Mouse (Mus musculus) midbrain, embryonic 14.5 days (tissue): ENCODE measurements around the gene Stat1. TPM values are rescaled to one million over a fixed set of nuclear protein-coding genes. Genes with fewer than 3 reads are reported as not detected.

Source experiments
- ATAC-seq: fragments of 200-750 bp; cut with Nextera tagmentation; 2 replicates; pipeline ENCODE4 v1.8.0; 2017; ENCODE audit warnings: moderate number of reproducible peaks, moderate library complexity; ENCODE audit not compliant: low FRiP score, low TSS enrichment
- DNase-seq: peaks from one replicate; pipeline ENCODE4 v3.0.0-alpha.2; 2015
- H3K27ac ChIP-seq: fragments of 300-500 bp; sonication (generic); replicated peaks from 2 replicates; pipeline ENCODE4 v1.5.1; 2014; ENCODE audit warnings: mild to moderate bottlenecking, low read depth, low read length, moderate library complexity
- H3K27me3 ChIP-seq: fragments of 300-500 bp; sonication (generic); 2 replicates; pipeline ENCODE4 v1.6.1; 2014; ENCODE audit warnings: low read length, control low read depth, mixed read lengths; ENCODE audit not compliant: control insufficient read depth, insufficient read depth
- H3K36me3 ChIP-seq: fragments of 300-500 bp; sonication (generic); 2 replicates; pipeline ENCODE4 v1.6.1; 2014; ENCODE audit warnings: low read length, control low read depth; ENCODE audit not compliant: control insufficient read depth, insufficient read depth
- H3K4me1 ChIP-seq: fragments of 300-500 bp; sonication (generic); 2 replicates; pipeline ENCODE4 v1.6.1; 2014; ENCODE audit warnings: mild to moderate bottlenecking, antibody characterized with exemption, low read length, control low read depth; ENCODE audit not compliant: control insufficient read depth, insufficient read depth
- H3K4me2 ChIP-seq: fragments of 300-500 bp; sonication (generic); 2 replicates; pipeline ENCODE4 v1.6.1; 2014; ENCODE audit warnings: mild to moderate bottlenecking, low read length, moderate library complexity
- H3K4me3 ChIP-seq: fragments of 300-500 bp; sonication (generic); replicated peaks from 2 replicates; pipeline ENCODE4 v1.5.1; 2014; ENCODE audit warnings: low read depth, low read length
- H3K9ac ChIP-seq: fragments of 300-500 bp; sonication (generic); replicated peaks from 2 replicates; pipeline ENCODE4 v1.6.1; 2014; ENCODE audit warnings: mild to moderate bottlenecking, low read length, moderate library complexity
- H3K9me3 ChIP-seq: fragments of 300-500 bp; sonication (generic); 2 replicates; pipeline ENCODE4 v1.6.1; 2016; ENCODE audit warnings: low read length, control low read depth, mixed read lengths; ENCODE audit not compliant: control insufficient read depth
- WGBS: fragments of 180-500 bp; shearing (Covaris S2); extraction: QIAGEN DNeasy Blood & Tissue Kit; methylation state at CpG from one replicate; pipeline ENCODE4 v1.1.7; 2014; 5-methylcytosine and 5-hydroxymethylcytosine counted together
- polyA plus RNA-seq: library from polyadenylated mRNA; unstranded; fragments of >200 nt; fragmentation: Nextera tagmentation; extraction: Ambion mirVana; gene quantifications from 2 replicates; pipeline ENCODE4 v1.2.1, GENCODE M21; 2014

Stat1 gene
- polyA plus RNA-seq, 1 experiment from 2014 or later = 22.2 TPM

GRCm38 (mm10) chr1:52102795-52103194 is 16.4 kb upstream of the Stat1 start:
- H3K4me2 ChIP-seq = no peak overlapping the region
- 89% methylated on average over 8 of the region's 8 CpGs for WGBS

GRCm38 (mm10) chr1:52107206-52107605 is 12.0 kb upstream of the Stat1 start:
- DNase-seq = no peak
- WGBS = 94% methylated on average over 11 of the region's 11 CpGs
- H3K9ac ChIP-seq = no peak overlapping the region
- no peaks in the 10 kb centered on the region for H3K27me3 ChIP-seq
- ATAC-seq = no peak
- no peaks in the 10 kb centered on the region for H3K4me1 ChIP-seq
- no peak overlapping the region for H3K4me3 ChIP-seq
- no peaks in the 10 kb centered on the region for H3K9me3 ChIP-seq
- no peaks in the 10 kb centered on the region for H3K36me3 ChIP-seq
- H3K4me2 ChIP-seq = no peak overlapping the region
- H3K27ac ChIP-seq = no peak overlapping the region

More at GRCm38 (mm10) chr1:52102795-52103194, 16.4 kb upstream of the Stat1 start:
- Histone ChIP-seq H3K4me1 (no peaks in the 10 kb centered on the region), H3K27ac (no peak overlapping the region), H3K36me3 (no peaks in the 10 kb centered on the region), H3K27me3 (no peaks in the 10 kb centered on the region), H3K9me3 (no peaks in the 10 kb centered on the region), H3K9ac (no peak overlapping the region), H3K4me3 (no peak overlapping the region)
- ATAC-seq (no peak), DNase-seq (no peak)

GRCm38 (mm10) chr1:52111217-52111616 is 8.0 kb upstream of the Stat1 start:
- Histone ChIP-seq H3K27ac (no peak overlapping the region), H3K36me3 (no peaks in the 10 kb centered on the region), H3K27me3 (no peaks in the 10 kb centered on the region), H3K9ac (no peak overlapping the region), H3K4me3 (no peak overlapping the region), H3K4me1 (peaks cover 5% of the 10 kb centered on the region), H3K4me2 (no peak overlapping the region), H3K9me3 (no peaks in the 10 kb centered on the region)
- 72% methylated on average over 3 of the region's 3 CpGs for WGBS
- ATAC-seq = no peak
- no peak for DNase-seq

GRCm38 (mm10) chr1:52112301-52112700 is 6.9 kb upstream of the Stat1 start:
- Histone ChIP-seq H3K9me3 (no peaks in the 10 kb centered on the region), H3K4me2 (no peak overlapping the region), H3K4me1 (peaks cover 5% of the 10 kb centered on the region), H3K4me3 (no peak overlapping the region), H3K27ac (no peak overlapping the region), H3K36me3 (no peaks in the 10 kb centered on the region), H3K9ac (no peak overlapping the region), H3K27me3 (no peaks in the 10 kb centered on the region)
- whole genome bisulfite sequencing = 91% methylated on average over 1 of the region's 1 CpGs
- DNase-seq (no peak), ATAC-seq (no peak)

GRCm38 (mm10) chr1:52113067-52113665 is 6.1 kb upstream of the Stat1 start:
- Histone ChIP-seq H3K4me2 (peak overlapping the region; percentile 62), H3K4me1 (peaks cover 5% of the 10 kb centered on the region), H3K36me3 (no peaks in the 10 kb centered on the region), H3K27me3 (no peaks in the 10 kb centered on the region), H3K9me3 (no peaks in the 10 kb centered on the region), H3K9ac (peak overlapping the region; percentile 55; the same call in 1 of the 2 replicates), H3K4me3 (peak overlapping the region; percentile 29), H3K27ac (peak overlapping the region; percentile 89)
- DNase-seq = no peak
- WGBS = 26% methylated on average over 7 of the region's 7 CpGs
- peak; percentile 4; the same call in 1 of the 2 replicates for ATAC-seq

- peak overlapping the region; percentile 55; the same call in 1 of the 2 replicates for H3K9ac ChIP-seq
- H3K4me1 ChIP-seq = peaks cover 5% of the 10 kb centered on the region
- peak; percentile 99 for DNase-seq
- peak; percentile 97 for ATAC-seq
- H3K4me2 ChIP-seq = peak overlapping the region; percentile 62
- H3K27me3 ChIP-seq = no peaks in the 10 kb centered on the region
- H3K4me3 ChIP-seq = peak overlapping the region; percentile 29
- 1% methylated on average over 32 of the region's 32 CpGs for WGBS
- H3K9me3 ChIP-seq = no peaks in the 10 kb centered on the region
- H3K27ac ChIP-seq = peak overlapping the region; percentile 89
- H3K36me3 ChIP-seq = no peaks in the 10 kb centered on the region
Measured at GRCm38 (mm10) chr1:52113666-52114069, 5.6 kb upstream of the Stat1 start.

- ATAC-seq (no peak), DNase-seq (no peak)
- no peak overlapping the region for H3K27ac ChIP-seq
- no peaks in the 10 kb centered on the region for H3K9me3 ChIP-seq
- no peaks in the 10 kb centered on the region for H3K27me3 ChIP-seq
- no peak overlapping the region for H3K4me3 ChIP-seq
- no peak overlapping the region for H3K9ac ChIP-seq
- 75% methylated on average over 3 of the region's 3 CpGs for WGBS
- no peaks in the 10 kb centered on the region for H3K36me3 ChIP-seq
- no peak overlapping the region for H3K4me2 ChIP-seq
- H3K4me1 ChIP-seq = peaks cover 5% of the 10 kb centered on the region
Measured at GRCm38 (mm10) chr1:52116441-52116840, 2.8 kb upstream of the Stat1 start.

GRCm38 (mm10) chr1:52117777-52118176 is 1.5 kb upstream of the Stat1 start:
- H3K9ac ChIP-seq = no peak overlapping the region
- WGBS = 98% methylated on average over 1 of the region's 1 CpGs
- H3K27ac ChIP-seq = no peak overlapping the region
- no peak overlapping the region for H3K4me3 ChIP-seq
- no peaks in the 10 kb centered on the region for H3K9me3 ChIP-seq
- no peak overlapping the region for H3K4me2 ChIP-seq
- H3K27me3 ChIP-seq = no peaks in the 10 kb centered on the region
- H3K4me1 ChIP-seq = peaks cover 5% of the 10 kb centered on the region
- DNase-seq (no peak), ATAC-seq (no peak)
- no peaks in the 10 kb centered on the region for H3K36me3 ChIP-seq

GRCm38 (mm10) chr1:52119691-52120090 is 451 bp downstream of the Stat1 start:
- Histone ChIP-seq H3K27ac (no peak overlapping the region), H3K4me2 (peak overlapping the region; percentile 83), H3K4me3 (peak overlapping the region; percentile 81), H3K9me3 (no peaks in the 10 kb centered on the region), H3K4me1 (no peaks in the 10 kb centered on the region), H3K9ac (peak overlapping the region; percentile 70), H3K36me3 (no peaks in the 10 kb centered on the region), H3K27me3 (no peaks in the 10 kb centered on the region)
- ATAC-seq (0 out of 2 replicates have a peak, but pooled peaks have one; percentile 38), DNase-seq (no peak)
- WGBS = under 1% methylated on average over 20 of the region's 20 CpGs
